Mouse (Mus musculus): Measurements from ENCODE around the gene Scaper.

DNA sequence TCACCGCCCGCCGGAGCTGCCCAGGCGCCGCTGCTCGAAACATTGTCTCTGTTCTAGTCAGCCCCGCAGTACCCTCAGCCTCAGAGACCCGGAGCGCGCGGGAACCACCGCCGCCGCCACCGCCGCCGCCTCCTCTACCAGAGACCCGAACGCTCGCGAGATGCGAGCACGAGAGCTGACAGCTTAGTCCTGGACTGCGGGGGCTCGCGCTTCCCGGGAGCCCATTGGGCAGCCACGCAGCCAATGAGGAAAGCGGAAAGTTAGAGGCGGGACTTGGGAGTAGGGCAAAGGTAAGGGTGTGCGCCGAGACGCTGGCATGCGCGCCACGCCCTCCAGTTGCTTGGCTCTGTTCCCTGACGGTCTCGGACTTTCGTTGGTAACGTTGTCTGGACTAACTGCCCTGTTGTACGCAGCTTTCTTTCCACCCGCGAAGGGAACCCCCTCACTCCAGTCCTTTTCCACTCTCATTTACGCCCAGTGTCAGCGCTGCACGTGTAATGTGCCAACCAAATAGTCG, 425.8 kb downstream of the Scaper start, which contains the start of gene Etfa:
- TF ChIP-seq CTCF (IDR thresholded peaks at IDR 0.05; ENCODE audit: low read depth) (no peak), EP300 (IDR thresholded peaks at IDR 0.05; ENCODE audit: low read depth) (peak; percentile 63)

All from liver, embryonic 14.5 days (tissue).